Mouse (Mus musculus) c-Kit-positive CD71-positive TER-119-positive erythroid progenitor cells, embryonic 14.5 days (primary cell): ENCODE data around the gene Serping1.
"Not testable (repeated sequence)": the region's sequence is repeated elsewhere in the genome, so short reads cannot be mapped to it uniquely, and the experiment has no call there.

Experiments used
- DNase-seq: peaks from one replicate; pipeline ENCODE4 v3.0.0-alpha.2; 2013; ENCODE audit warnings: low spot score

The Serping1 gene

DNA sequence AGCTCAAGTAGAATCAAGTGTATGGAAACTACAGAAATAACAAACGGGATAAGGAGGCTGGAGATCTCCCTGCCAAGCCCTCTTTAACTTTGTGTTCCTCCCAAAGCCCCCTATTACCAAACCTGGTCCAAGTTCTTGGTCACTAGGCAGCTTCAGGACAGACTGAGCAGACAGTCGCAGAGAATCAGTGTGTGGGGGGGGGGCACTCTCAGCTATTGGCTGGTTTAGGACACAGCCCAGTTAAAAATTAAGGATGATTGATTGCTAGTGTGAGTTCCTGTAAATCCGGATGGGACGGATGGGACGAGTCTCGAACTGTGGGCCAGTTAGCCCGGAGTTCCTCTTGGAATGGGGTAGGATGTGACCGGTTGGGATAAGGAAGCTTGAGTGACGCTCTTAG is at the start of gene Serping1:
Gene Serping1 (minus strand): TSS at position 204 of the 400 bp plus-strand sequence.
- DNase-seq, result no peak

DNA sequence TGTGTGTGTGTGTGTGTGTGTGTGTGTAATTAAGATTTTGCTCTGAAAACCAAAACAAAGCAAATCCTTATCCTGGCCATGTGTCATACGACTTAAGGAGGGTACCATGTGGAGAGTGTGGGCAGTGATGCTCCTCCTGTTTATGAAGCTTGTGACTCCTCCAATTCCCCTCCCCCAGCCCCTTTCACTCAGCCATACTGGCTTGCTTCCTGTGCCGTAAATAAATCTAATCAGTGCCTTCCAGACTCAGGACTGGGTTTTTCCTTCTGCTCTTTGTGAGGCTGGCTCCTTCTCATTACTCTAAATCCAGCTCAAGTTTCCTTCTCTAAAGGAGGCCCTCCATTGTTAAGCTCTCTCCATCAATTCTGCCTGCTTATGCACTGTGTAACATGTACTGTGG is 48.0 kb upstream of the Serping1 start:
- no peak for DNase-seq

DNA sequence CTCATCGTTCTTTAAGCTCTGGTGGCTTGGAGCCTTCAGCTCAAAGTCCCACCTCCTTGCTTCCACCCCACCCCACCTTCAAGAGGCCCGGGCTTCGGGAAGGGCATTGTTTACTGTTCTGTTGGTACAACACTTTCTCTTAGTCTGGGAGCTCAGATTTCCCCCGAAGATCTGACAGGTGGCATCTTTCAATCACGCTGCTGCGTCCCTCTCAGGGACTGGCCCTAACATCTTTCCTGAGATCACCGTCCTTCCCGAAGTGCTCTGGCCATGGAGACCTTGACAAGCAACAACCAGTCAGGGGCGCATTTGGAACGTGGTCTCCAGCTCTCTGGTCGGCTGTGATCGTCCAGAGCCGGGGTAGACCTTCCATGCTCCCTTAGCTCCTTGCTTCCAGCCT is 47.3 kb upstream of the Serping1 start, which contains the start of gene Smtnl1:
Gene Smtnl1 (minus strand): TSS at position 101 of the 400 bp plus-strand sequence.
- no peak for DNase-seq

DNA sequence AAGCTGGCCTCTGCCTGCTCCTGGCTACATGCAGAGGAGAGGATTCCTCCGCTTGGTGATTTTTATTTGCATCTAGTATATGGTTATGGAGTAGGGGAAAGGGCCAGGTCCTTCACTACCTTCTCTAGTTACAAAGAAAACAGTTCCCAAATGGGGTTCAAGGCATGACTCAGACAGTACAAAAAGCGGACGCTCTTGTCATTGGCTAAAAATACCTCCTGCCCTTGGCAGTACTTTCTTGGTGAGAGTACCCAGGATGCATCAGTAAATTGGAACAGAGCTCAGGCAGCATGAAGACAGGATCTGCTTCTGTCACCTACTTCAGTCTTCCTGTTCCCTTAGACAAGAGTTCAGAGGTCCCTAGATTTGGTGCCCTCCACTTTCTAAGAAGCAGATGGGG is 44.6 kb upstream of the Serping1 start:
- no peak for DNase-seq

DNA sequence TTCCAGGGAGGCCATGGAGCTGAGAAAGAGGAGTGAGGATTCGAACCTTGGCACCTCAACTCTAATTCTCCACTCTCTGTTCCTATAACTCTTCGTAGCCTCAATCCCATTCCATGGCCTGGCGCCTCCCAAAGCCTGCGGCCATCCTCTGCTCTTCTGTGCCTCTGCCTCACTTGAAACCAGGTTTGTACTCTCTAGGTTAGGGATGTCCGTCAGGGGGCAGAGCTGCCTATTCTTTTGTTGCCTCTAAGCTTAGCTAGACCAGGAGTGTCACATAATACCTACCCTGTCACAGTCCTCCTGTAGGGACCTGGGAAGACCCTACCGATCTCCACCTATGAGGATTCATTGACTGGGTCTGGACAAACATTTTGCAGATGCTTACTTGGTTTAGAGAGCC is 37.4 kb upstream of the Serping1 start:
- peak; percentile 30 for DNase-seq

DNA sequence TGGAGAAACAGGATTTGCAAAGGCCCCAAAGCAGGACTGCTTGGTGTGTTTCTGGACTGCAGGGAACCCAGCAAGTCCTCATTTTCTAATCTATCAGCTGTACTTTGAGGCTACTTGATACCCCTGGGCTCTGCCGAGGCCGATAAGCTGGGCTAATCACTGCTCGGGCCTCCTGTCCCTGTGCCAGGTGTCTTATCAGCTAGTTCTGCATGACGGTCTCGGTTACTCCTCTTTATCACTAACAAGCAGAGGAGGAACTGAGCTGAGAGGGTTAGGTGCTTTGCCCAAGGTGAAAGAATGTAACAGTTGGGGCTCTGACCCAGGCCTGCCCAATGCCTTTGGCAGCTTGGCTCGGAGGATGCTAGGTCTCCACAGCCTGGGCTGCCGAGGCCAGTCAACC is 36.6 kb upstream of the Serping1 start:
- peak; percentile 92 for DNase-seq

DNA sequence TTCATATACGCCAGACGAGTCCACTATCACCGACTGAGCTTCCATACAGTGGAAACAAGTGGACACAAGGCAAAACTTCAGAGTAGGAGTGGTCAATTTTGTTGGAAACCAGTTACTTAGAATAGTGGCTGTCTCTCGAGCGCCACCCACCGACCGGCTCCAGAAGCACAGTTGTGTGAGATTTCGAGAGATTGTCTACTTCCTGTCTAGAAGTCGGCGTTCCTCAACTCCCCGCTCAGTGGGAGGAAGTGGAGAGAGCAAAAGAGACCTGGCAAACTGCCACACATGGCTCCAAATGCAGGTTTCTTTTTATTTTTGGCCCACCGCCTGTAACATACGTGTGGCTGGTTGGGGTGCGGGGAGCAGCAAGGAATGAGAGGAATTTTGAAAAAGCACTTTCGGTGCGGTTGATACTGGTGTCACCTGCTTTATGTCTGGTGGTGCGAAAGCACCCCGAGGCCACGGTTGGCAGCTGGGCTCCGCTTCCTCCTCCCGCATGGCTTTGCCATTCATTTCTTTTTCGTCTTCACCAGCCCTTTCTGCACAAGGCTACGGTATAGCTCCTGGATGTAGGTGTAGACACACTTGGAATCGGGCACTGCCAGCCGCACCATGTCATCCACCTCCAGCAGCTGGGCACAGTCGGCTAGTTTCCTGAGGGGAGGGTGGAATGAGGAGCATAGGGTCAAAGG is 35.8 kb upstream of the Serping1 start:
- DNase-seq, result peak; percentile 75

DNA sequence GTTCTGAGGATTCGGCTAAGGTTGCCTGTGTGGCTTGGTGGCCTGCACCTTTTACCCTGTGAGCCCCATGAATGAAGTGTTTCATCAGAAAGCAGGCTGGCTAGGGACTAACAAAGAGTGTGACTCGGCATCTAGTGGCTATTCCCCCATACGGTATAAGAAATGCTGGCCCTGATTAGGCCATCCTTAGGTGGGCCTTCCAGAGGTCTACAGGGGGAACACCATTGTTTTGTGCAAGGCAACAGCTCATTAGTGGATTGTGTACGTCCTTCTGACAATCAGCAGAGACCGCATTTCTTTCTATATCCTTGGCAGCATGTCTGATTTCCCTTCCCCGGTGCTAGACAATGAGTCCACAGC is 35.3 kb upstream of the Serping1 start:
- DNase-seq, result no peak

DNA sequence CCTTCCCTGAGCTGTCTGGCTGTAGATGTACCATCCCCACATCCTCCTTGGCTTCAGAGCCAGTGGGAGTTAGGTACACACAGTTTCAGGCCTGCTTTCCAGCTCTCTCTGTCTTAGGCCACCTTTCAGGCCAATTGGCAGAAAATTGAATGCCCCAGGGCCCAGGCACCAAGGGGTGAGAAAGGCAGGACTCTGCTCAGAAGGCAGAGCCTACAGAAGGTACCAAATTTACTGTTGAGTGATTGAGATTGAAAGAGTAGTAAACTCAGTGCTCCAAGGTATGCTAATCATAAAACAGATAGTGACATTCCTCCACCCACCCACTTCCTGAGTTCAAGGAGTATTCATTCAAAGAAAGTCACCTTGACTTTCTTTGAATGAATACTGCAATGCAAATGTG is 34.1 kb upstream of the Serping1 start:
- DNase-seq, result no peak

DNA sequence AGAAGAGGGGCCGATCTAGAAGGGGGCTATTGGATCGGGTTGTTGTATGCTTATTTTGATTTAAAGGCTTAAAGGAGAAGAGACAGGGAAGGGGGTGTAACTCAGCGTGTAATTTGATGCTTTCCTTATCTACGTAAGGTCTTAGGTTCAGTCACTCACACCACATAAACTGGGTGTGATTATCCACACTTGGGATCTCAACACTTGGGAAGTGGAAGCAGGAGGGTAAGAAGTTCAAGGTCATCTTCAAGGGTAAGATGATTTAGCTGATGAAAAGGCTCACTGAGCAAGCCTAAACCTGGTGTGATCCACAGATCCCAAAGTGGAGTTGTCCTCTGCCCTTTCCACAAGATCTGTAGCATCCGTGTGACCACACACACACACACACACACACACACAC is 31.3 kb upstream of the Serping1 start:
- DNase-seq, result no peak

DNA sequence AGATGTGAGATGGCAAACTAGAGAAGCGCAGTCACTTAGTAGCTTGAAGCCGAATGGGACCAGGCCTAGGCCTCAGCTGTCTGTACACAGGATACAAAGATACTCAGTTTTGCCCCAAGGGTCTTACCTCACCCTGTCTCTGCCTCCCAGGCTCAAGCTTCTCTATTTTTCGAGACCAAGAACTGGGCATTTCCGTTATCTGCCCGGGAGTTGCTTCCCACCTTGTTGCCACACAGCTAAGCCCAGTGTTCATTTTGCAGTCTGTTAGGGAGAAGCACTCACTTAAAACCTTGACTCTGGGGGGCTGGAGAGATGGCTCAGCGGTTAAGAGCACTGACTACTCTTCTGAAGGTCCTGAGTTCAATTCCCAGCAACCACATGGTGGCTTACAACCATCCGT is 28.7 kb upstream of the Serping1 start:
- DNase-seq, result no peak

DNA sequence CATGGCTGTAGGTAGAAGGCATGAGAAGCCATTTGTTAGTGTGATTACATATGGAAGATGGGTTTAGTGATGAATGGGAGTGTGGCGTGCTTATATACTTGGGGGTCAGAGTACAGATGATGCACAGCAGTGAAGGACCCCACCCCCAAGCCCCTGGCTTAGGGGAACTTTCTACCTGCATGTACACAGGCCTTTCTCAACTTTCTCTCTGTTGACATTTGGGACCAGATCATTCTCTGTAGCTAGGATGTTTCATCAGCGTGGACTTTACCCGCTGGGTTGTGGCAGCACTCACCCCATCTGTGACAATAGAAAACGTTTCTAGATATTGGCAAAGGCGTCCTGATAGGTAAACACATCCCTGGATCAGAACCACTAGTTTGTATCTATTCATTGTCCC is 26.0 kb upstream of the Serping1 start:
- not testable (repeated sequence) for DNase-seq

DNA sequence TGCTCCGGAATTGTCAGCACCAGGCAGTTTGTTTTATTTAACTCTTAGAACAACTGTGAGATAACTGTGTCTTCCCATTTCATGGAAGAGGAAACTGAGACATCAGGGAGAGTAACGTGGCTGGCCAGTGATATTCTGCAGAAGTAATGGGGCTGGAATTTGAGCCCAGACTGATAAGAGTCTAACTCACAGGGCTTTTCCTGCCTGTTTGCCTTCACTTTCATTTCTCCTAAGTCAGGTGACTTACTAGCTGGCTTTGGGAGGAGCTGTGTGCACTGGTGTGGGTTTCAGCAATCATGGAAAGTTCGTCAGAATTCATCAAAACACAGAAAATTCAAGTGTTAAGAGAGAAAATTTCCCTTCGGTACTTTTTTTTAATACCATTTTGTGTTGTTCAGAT is 25.1 kb upstream of the Serping1 start:
- DNase-seq, result peak; percentile 59

DNA sequence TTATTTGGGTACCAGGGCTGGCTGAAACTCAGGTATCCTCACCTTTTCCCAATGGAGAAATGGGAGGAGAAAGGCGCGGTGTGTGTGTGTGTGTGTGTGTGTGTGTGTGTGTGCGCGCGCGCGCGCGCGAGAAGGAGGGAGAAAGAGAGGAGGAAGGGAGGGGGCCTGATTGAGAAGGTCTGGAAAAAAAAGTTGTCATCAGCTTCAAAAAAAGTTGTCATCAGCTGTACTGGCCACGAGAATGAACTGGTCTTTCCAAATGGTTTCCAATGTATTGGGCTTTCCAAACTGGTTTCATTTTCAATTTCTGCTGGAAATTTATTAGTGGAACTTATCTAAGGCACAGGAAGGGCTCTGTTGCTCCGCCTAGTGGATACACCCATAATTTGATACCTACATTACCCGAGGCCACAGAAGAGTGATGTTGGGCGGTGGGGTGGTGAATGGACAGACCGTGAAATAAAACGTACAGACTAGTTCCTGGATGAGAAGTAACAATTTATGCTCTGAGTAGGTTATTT is 23.9 kb upstream of the Serping1 start:
- peak; percentile 87 for DNase-seq

DNA sequence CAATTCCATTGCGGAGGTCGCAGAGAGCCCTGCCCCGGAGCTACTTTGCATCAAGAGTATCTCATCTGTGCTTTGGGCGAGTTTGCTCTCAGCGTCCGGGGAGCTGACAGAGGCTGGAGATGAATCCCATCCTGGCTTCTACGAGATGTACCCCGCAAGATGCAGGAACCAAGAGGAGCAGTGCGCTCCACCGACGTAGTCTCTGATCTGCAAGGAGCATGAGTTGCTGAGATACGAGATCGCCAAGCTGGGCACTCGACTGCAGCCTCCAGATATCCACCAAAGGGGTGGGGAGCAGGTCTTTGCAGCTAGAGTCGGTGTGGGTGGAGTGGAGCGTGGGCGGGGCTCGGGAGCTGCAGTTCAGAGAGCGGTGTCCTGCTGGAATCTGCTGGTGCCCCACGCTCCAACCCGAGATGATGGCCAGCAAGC is 23.3 kb upstream of the Serping1 start, which contains the start of gene Ube2l6:
Gene Ube2l6 (plus strand): TSS at position 336 of the 429 bp plus-strand sequence.
- peak; percentile 95 for DNase-seq

DNA sequence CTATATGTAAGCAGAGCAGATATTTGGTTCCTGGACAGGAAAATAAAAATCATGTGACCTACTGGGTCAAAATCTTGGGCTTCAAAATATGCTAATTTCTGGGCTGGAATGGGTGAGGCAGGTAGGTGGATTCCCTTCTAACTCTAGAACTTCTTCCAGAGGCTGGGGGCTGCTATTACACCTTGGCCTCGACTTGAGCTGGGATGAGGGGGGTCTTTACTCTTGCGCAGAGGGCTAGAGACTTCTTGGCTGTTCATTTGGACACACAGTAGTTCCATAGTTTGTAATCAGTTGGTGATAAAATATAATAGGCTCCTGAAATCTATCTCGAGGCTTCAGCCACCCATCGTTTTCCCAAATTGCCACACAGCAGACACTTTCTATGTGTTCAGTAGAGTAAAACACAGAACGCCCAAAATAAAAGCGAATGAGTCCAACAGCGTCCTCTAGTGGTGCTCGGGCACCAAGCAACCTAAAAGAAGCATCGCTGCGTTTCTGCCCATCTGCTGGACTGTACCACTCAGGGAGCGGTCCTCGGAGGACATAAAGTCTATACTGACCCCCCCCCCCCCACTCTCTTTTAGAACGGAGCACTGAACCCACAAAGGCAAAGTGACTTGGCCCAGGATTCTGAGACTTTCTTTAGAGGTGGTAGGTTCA is 22.7 kb upstream of the Serping1 start:
- DNase-seq, result peak; percentile 90

DNA sequence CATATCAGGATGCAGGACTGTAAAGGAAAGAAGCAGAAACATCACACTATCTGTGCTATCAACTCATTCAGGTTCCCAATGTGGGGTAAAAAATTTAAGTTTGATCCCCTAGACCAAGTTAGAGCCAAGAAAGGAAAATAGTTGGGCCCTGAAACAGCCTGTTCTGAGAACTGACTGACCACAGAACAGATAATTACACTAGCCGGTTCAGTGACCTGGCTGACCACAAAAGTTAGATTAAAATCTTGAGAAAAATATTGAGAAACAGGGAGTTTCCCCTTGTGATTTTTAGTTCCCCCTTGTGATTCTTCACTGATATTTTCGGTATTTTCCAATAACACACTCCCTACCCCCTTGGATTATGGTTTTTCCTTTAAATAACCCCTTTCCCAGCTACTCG is 18.6 kb upstream of the Serping1 start:
- no peak for DNase-seq

DNA sequence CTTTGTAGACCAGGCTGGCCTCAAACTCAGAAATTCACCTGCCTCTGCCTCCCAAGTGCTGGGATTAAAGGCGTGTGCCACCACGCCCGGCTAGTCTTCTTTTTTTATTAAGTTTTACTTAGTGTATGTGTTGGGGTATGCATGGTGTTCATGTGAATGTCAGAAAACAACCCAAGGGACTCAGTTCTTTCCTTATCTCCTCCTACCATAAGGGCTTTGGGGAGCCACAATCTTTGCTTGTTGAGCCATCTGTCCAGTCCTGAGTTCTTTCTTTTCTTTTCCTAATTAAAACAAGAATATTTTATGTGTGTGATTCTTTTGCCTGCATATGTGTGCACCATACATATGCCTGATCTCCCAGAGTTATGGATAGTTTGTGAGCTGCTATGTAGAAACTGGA is 17.9 kb upstream of the Serping1 start:
- DNase-seq, result peak; percentile 42

DNA sequence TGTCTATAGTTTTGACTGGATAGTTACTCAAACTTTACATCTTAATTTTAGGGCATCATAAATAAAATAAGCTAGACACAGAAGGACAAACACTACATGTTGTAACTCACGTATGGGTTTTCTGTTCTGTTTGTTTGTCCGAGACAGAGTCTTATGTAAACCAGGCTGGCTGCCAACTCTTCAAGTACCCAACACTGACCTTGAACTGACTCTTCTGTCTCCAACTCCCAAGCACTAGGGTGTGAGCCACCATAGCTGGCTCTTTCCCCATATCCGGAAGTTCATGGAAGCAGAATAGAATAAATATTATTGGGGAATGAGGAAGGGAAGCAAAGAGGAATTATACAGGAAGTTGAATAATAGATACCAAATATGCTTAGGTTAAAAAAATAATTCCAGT is 17.3 kb upstream of the Serping1 start:
- DNase-seq, result no peak

DNA sequence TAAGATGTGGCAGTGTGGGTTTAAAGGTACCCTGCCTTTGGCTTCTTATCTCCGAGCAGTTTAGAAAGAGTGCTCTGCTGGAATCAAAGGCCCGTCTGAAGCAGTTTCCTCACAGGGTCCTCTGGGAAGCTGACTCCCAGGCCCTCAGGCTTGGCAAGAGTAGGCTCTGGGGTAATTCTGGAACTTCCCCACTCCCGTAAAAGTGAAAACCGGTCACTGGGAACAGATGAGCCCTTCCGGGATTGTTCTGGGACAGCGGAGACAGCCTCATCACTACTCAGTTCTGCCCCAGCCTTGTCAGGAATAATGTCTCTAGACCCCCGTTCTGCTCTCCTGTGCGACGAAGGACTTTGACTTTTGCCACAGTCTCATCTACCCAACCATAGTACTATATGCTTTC is 15.2 kb upstream of the Serping1 start:
- no peak for DNase-seq

DNA sequence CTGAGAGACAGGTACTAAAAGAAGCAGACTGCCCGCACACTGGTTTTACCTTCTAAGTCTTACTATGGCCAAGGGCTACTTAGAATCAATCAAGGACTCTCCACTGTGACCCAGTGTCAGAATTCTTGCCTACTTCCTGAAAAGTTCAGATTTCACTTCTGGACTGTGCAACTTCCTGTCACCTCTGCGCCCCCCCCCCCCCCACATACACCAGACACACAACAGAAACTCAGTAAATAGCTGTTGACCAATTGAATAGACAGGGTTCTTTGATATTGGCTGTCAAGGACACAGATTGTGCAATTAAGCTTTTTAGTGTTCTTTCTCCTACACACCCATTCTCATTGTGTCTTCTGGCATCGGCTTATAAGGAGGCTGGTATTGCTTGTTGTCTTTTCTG is 13.1 kb upstream of the Serping1 start:
- no peak for DNase-seq

DNA sequence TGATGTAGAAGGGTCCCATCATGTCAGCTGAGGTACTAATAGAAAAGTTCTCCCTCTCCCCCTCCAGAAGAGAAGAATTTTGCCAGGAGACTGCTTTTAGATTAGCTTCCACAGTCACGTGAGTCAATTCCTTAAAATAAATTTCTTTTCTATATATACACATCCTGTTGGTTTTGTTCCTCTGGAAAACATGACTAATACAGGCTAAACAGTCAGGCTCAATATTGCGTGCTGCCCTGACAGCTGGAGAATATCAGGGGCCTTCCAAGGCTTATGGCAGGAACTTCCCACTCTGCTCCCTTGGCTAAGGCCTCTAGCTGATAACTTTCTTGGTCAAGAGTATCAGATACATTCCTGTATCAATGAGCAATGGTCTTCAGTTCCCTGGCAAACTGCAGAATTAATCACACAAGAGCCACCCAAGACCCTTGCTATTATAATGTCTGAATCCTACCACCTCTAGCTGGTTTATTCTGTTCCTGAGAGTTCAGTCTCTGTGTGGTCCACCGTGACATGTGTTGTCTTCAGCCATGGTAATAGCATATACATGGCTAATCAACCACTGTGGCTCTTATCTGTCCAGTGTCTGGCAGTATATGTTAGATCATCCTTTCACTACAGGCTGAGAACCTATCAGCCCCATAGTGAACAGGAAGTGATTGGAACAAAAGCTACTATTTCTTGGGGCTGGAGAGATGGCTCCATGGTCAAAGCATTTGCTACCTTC is 8.8 kb upstream of the Serping1 start:
- DNase-seq, result no peak

DNA sequence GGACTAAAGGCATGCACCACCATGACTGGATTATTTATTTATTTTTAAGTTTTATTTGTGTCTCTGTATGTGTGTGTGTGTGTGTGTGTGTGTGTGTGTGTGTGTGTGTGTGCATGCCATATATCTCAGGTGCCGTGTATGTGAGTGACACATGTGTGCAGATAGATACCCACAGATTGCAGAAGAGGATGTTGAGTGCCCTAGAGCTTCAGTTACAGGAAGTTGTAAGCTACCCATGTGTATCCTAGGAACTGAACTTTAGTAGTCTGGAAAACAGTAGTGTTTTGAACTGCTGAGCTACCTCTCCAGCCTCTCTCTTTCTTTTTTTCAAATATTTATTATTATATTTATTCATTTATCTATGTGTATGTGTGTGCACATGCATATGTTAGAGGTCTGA is 8.1 kb upstream of the Serping1 start:
- DNase-seq, result no peak
